In genomic region chr5:128958916-128959315, GRCm38 (mm10) we compare ENCODE assay signal across 31 mouse cellular contexts. TPM values are rescaled to one million over a fixed set of nuclear protein-coding genes. Genes with fewer than 3 reads are reported as not detected.
"Had no signal": no experiment of that assay in that cellular context is flagged by ENCODE, and none has a peak within 500 bp of the region (broad histone marks: within the 10 kb centered on the region; RNA-seq: fewer than 3 reads in every experiment).

No protein-coding gene starts in this region.

- H3K27me3 ChIP-seq: hindbrain, embryonic 12.5 days; hindbrain, embryonic 13.5 days; hindbrain, embryonic 15.5 days; intestine, embryonic 15.5 days had no signal

- H3K36me3 ChIP-seq: heart, embryonic 10.5 days; heart, embryonic 12.5 days; heart, embryonic 13.5 days; heart, embryonic 15.5 days; hindbrain, embryonic 10.5 days; hindbrain, embryonic 12.5 days; hindbrain, embryonic 13.5 days; hindbrain, embryonic 15.5 days; intestine, embryonic 15.5 days; kidney, embryonic 15.5 days had no signal

- DNase-seq: heart, postnatal 10 days; heart, postnatal 14 days; heart, postnatal 36 days; heart, postnatal 4 days; kidney, adult 11 months; kidney, adult 18-20 months; kidney, adult 2 months; kidney, adult 8-10 months; kidney, adult 9 months; kidney, postnatal 10 days; kidney, postnatal 14 days; kidney, postnatal 25 days; kidney, postnatal 36 days; kidney, postnatal 4 days; layer of hippocampus, adult 9-11 months; layer of hippocampus, postnatal 36 days had no signal

- H3K9ac ChIP-seq: heart, embryonic 12.5 days; heart, embryonic 13.5 days; heart, embryonic 15.5 days; hindbrain, embryonic 12.5 days; hindbrain, embryonic 13.5 days; hindbrain, embryonic 14.5 days; hindbrain, embryonic 15.5 days; intestine, embryonic 15.5 days; kidney, embryonic 15.5 days had no signal

- H3K4me1 ChIP-seq: heart, embryonic 10.5 days; heart, embryonic 13.5 days; hindbrain, embryonic 10.5 days; hindbrain, embryonic 12.5 days; hindbrain, embryonic 13.5 days; intestine, embryonic 15.5 days; kidney, embryonic 15.5 days had no signal

- H3K27ac ChIP-seq: heart, embryonic 10.5 days; heart, embryonic 13.5 days; heart, embryonic 15.5 days; hindbrain, embryonic 10.5 days; hindbrain, embryonic 12.5 days; hindbrain, embryonic 13.5 days; hindbrain, embryonic 14.5 days; hindbrain, embryonic 15.5 days; hindbrain, postnatal 0 days; intestine, embryonic 15.5 days; kidney, embryonic 15.5 days; kidney, postnatal 0 days; layer of hippocampus, adult 2 months had no signal

- H3K4me3 ChIP-seq: heart, embryonic 10.5 days; heart, embryonic 12.5 days; heart, embryonic 13.5 days; heart, embryonic 15.5 days; hindbrain, embryonic 10.5 days; hindbrain, embryonic 12.5 days; hindbrain, embryonic 13.5 days; hindbrain, embryonic 15.5 days; intestine, embryonic 15.5 days; kidney, embryonic 15.5 days; layer of hippocampus, adult 2 months had no signal

- H3K9me3 ChIP-seq: hindbrain, embryonic 15.5 days; intestine, embryonic 15.5 days had no signal

RNA-seq across cellular contexts. Expression of gene Rimbp2, which starts 5.6 kb away (rescaled TPM):
- polyA plus RNA-seq: inflammation-experienced regulatory T-cells, adult 6 months; kidney, postnatal 0 days had no signal
